Mouse (Mus musculus): ENCODE measurements around the gene Fgf11.

The Fgf11 gene

GRCm38 (mm10) chr11:69751635-69752034 is 50.0 kb downstream of the Fgf11 start:
- Histone ChIP-seq H3K27me3 (ENCODE audit: insufficient read depth, low read length) (no peaks in the 10 kb centered on the region), H3K36me3 (ENCODE audit: insufficient read depth, low read length) (peaks cover 81% of the 10 kb centered on the region), H3K9me3 (ENCODE audit: low read length) (no peaks in the 10 kb centered on the region), H3K4me3 (replicated peaks; ENCODE audit: low read length) (no peak overlapping the region), H3K4me1 (replicated peaks; ENCODE audit: low read depth, low read length) (peaks cover 73% of the 10 kb centered on the region)
- no peak for TF ChIP-seq NANOG (IDR thresholded peaks at IDR 0.05; ENCODE audit: borderline replicate concordance, low read length)
- no peak for TF ChIP-seq POU5F1 (IDR thresholded peaks at IDR 0.05; ENCODE audit: borderline replicate concordance, low read length)
- no peak for TF ChIP-seq CTCF (conservative IDR thresholded peaks at IDR 0.05; ENCODE audit: low read length)

All from E14TG2a.4 (cell line).